Mouse (Mus musculus): Measurements from ENCODE around the gene Taf9. TPM values are rescaled to one million over a fixed set of nuclear protein-coding genes. Genes with fewer than 3 reads are reported as not detected.

Taf9 gene
- 1 to 10 TPM; 4.4 to 5.7 TPM for total RNA-seq (2021)
- long read RNA-seq, experiment 1, partial matches to known transcripts, result 0 of 1 reads
- long read RNA-seq, experiment 1, other reads (novel, unspliced or antisense), result 0 of 1 reads
- long read RNA-seq, experiment 2, partial matches to known transcripts, result 0 of 1 reads
- long read RNA-seq, experiment 2, other reads (novel, unspliced or antisense), result 0 of 1 reads

DNA sequence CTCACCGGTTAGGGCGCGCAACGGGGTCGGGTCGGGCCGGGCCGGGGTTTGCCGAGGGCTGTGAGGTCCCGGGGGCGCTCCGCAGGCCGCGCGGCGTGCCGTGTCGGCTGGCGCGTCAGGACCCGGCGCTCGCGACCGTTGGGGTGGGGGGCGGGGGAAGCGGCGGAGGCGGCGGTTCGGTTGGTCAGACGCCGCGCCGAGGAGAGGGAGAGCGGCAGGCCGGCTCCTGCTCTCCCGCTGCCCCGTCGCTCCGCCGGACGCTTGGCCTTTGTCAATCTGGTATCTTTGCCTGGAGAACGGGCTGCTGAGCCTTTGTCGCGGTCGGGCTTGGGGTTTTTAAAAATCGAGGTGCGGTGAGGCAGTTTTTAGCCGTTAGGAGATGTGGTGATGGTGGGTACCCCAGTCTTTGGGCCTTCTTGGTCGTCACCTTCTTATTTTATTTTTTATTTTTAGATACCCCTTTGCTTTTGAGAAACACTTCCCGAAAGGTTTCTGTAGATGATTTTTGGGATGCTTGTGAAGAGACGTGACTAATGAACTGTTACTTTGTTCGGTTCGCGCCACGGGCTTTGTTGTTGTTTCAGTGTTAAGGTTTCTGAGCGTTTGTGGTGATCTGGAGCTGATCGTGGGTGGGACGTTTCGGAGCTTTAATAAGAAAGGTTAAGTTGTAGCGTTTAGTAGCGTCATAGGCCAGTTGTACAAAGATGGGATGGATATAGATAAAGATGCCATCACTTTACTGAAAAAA, at the start of gene Taf9:
Gene Taf9 (plus strand): TSS at position 141 of the 748 bp plus-strand sequence.
- no peak for DNase-seq
- intact Hi-C loops (cut with DNase I), result loop anchor here (10.0 kb wide), 1 partner anchor 157 kb away; the partner anchor contains the start of gene Gtf2h2

DNA sequence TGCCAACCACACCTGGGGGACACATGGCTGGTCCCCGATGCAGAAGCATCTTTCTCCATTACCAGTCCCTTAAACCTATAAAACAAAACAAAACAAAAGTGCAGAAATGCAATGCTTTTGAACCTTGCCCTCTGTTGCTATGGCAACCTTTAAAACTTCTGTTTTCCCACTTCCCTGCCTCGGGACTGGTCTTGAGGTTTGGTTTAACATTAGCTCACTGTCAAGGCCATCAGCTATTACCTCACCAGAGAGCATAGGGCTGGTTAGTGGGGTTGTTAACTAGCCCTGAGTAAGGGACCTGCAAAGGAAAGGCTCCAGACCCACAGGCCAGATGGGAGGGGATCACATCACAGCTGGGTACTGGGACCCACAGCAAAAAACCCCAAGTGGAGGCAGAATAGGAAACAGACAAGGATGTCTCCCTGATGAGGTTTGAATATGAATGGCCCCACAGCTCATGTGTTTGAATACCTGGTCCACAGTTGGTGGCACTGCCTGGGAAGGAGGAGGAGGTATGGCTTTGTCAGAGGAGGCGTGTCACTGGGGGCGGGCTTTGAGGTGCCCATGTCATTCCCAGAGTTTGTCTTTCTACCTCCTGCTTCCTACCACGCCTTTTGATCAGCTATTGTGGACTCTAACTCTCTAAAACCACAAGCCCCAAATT, 49.0 kb upstream of the Taf9 start:
- DNase-seq, result no peak
- intact Hi-C loops (cut with DNase I), result no loop called here

DNA sequence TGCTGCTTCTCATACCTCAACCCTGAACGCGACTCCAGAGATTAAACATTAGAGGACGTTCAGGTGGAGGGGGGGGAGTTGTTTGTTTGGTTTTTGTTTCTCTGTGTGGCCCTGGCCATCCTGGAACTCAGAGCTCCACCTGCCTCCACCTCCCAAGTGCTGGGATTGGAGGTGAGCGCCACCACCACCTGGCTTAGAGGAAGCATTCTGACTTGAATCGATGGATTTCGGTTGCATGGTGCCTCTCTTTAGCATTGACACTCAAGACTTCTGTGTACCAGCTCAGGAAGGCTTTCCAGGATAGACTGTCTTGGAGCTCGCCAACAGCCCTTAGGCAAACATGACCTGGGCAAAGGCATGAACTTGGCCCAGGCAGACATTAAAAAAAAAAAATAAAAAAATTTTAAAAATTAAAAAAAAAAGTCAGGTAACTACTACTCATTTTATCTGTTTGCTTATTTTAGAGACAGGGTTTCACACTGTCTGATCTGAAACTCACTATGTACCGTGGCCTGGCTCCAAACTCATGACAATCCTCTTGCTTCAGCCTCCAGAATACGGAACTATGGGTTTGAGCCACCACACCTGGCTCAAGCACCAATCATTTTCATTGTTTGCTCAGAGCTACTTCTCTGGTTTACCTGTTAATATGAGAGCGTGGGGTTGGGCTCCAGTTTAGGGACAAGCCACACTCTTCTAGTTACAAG, 48.2 kb upstream of the Taf9 start:
- no peak for DNase-seq
- intact Hi-C loops (cut with DNase I), result no loop called here

DNA sequence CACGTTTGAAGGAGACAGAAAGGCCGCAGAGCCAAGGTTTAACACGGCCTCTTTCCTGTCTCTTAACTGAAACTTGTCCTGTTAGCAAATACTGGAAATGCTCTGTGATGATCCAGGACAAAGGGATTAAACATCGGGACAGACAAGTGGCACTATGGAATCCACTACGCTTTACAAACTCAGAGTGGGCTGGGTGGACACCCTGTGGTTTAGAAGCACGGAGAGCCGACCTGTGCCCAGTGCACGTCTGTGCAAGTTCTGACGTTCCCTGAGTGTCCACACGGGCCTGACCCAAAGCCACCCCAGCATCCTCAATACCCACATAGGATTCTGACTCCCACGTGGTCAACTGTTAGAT, 47.7 kb upstream of the Taf9 start:
- intact Hi-C loops (cut with DNase I), result no loop called here
- DNase-seq, result no peak

DNA sequence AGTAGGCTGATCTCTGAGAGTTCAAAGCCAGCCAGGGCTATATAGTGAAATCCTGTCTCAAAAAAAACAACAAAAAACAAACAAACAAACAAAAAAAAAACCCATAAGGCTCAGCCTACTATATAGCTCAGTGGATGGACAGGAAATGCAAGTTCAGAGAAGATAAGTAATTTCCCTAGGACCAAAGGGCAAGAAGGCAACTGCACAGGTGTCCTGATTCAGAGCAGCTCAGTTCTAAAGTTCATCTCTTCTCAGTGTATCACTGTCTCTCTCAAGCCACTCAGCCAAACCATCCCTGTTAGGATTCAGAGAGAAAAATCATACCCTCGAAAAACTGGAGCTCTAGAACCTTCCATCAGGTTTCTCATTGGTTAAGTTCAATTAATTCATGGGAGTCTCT, 45.5 kb upstream of the Taf9 start:
- no peak for DNase-seq
- intact Hi-C loops (cut with DNase I), result no loop called here

DNA sequence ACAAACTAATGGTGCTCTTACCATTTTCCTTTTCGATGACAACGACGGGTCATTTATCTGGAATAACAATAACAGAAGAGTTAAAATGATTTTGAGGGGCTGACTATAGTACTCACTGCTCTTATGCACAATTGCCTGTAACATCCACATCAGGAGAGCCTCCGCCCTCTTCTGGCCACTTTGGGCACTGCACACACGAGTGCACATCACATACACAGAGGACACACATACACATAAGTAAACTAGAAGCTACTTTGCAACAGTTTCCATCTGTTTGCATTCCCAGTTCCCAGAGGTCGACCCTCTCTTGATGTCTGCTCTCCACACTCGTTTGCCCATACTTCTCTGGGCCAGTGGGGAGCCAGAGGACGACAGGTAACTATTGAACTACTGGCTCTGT, 43.6 kb upstream of the Taf9 start:
- intact Hi-C loops (cut with DNase I), result no loop called here

DNA sequence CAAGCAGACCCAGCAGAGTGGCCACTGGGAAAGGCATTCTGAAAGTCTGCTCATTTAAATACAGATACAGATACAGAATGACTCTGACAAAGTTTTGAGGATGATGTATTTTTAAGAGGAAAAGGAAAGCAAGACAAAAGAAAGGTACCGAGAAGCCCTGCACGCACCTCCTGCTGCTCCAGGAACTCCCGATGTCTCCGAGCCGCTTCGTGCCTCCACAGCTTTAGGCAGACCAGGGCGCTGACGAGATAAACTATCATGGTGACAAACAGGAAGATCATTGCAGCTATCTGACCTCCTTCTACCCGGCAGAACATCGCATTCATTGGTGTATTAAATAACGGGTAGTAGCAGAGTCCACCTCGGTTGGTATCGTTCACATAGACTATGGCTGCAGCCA, 40.1 kb upstream of the Taf9 start:
- DNase-seq, result no peak
- intact Hi-C loops (cut with DNase I), result no loop called here

More for the DNA sequence above, 43.6 kb upstream of the Taf9 start:
- no peak for DNase-seq

DNA sequence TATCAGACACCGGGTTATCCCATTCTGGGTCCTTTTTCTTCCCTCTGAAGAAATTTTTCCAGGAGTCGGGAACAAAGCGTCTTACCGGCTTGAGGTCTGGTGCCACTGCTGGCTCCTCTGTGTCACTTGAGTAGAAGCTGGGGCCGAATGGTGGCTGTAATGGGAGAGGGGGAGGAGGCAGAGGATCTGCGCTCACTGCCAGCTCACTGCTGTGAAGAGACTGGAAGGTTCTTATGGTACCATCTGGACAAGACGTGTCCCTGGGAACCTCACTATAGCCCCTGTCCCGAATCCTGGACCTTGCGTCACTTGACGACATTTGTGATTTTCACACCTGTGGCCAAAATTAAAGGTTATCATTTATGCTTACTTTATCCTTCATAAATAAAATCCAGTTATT, 39.1 kb upstream of the Taf9 start:
- intact Hi-C loops (cut with DNase I), result no loop called here
- DNase-seq, result no peak

DNA sequence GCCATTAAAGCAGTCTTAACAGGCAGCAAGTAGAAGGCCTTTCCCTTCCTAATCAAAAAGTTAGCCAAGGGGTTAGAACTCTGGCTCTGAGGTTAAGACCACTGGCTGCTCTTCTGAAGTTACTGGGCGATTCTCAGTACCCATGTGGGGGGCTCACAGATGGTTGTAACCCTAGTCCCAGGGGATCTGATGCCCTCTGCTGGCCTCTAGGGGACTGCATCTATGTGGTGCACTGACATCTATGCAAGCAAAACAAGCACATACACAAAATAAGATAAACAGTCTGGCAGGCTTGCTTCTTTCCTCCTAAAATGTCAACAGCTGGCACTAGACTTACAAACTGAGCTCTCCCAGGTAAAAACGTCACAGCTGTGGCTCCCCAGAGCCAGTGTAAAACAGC, 38.5 kb upstream of the Taf9 start:
- intact Hi-C loops (cut with DNase I), result no loop called here
- DNase-seq, result no peak

DNA sequence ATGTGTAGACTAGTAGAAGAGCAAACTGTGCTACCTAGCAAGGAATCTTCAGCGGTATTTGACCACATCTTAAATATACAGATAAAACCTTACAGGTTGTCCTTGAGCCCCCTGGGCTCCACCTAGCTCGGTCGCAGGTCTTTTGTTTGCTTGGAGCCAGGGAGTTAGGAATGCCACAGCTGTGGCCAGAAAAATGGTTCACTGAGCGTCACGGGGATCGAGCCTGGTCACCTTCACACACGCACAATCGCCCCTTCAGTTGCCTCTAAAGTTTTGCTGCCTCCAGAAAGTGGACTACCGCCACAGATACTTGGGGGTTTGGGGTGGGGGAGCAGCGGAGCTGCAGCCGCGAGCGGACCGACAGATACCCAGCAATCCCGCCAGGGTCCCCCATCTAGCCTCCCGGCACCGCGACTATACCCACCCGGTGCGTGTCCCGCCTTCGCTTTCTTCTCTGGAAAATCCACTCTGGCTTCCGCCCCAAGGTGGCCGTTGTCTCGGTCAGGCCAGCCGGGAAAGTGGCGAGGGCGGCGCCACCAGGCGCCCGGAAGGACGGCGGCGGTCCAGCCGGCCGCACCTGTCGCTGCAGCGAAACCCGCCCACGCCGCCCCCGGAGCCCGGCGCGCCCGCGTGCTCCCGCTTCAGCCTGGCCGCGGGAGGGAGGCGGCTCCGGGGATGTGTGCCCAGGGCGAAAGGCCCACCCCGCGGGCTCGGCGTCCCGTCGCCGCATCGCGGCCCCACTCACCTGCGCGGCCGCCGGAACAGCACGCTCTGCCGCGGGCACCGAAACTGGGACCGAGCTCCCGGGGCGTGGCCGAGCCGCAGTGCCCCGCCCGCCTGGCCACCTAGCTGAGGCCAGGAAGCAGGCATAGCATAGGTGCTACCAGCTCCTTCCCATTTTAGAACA, 34.9 kb upstream of the Taf9 start, which contains the start of gene Marveld2:
Gene Marveld2 (minus strand): TSS at position 791 of the 907 bp plus-strand sequence.
- intact Hi-C loops (cut with DNase I), result no loop called here
- no peak for DNase-seq

DNA sequence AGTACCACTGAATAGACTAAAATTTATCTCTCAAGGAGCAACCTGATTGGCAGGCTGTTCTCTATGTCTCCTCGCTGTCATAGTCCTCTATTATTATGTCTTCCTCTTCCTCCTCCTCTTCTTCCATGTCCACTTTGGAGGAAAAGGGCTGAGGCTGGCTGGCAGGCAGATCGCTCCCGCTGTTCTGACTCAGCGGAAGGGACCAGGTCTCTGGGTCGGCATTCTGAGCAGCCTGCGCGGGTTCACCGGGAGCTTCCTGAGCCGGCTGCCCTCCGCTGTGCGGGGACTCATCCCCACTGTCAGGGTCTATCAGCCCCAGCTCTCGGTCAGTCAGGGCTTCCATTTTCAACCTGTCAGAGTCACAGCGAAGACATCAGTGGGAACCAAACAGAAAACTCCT, 33.8 kb upstream of the Taf9 start:
- DNase-seq, result no peak
- intact Hi-C loops (cut with DNase I), result no loop called here

DNA sequence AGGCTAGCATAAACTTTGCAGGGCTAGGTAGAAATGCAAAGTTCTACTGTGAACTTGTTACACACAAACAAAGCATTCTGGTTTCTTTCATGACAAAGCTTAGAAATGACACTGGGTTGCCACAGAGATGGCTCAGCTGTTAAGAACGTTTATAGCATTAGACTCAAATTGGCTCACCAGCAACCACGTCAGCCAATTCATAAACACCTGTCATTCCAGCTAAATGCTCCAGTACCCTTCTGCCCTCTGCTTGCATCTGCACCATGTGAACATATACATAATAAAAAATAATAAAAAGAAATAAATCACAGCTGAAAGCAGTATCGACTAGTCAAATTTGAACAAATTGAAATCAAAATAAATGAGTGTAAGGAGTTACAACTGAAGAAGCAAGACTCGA, 29.1 kb upstream of the Taf9 start:
- intact Hi-C loops (cut with DNase I), result loop anchor here (5.0 kb wide), 1 partner anchor 185 kb away; no protein-coding TSS in a partner anchor
- no peak for DNase-seq

DNA sequence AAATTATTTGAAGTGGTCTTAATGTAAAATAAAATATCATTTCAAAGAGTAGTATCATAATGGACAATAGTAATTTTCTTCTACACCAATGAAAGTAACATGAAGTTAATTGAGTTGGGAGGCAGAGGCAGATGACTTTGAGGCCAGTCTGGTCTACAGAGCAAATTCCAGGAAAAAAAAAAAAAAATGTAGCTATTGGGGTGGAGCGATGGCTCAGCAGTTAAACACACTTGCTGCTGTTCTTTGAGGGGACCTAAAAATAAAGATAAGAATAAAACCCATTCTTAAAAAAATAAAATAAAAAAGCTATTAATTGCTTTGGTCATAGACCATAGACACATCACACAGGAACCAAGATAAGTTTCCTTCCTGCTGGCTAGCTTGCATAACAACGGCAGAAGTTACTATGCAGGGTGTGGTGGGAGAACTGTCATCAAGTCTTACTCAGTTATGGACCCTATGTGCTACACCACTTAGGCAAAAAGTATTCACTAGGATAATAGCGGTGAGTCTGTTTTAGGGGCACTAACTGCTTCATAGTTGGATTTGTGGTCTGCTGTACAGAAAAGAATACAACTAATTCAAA, 17.2 kb upstream of the Taf9 start:
- intact Hi-C loops (cut with DNase I), result loop anchor here (10.0 kb wide), 1 partner anchor 579 kb away; no protein-coding TSS in a partner anchor
- DNase-seq, result no peak

DNA sequence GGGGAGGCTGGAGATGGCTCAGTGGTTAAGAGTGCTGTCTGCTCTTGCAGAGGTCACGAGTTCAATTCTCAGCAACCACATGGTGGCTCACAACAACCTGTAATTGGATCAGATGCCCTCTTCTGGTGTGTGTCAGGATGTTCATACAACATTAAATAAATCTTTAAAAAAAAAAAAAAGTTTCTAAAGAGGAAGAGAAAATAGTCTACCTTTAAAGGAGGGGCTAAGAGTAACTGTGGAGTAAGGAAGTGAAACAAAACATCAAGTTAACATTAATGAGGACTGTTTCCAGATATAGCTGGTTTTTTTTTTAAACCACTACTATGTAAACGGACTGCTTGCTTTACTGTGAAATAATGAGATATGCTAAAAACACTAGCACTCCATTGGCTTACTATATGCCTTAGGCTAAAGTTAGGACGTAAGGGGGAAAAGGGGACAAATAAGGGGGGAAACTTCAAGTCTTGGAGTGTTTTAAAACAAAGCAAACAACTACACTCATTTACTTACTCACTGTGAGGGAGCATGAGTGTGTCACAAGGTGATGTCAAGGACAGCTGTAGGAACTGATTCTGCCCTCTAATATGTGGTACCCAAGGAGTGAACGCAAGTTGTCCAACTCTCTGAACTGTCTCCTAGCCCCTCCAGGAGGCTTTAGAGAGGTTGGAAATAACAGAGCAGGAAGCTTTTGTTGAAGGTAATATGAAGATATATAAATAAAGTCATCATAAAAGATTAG, 8.7 kb upstream of the Taf9 start:
- intact Hi-C loops (cut with DNase I), result no loop called here
- no peak for DNase-seq

DNA sequence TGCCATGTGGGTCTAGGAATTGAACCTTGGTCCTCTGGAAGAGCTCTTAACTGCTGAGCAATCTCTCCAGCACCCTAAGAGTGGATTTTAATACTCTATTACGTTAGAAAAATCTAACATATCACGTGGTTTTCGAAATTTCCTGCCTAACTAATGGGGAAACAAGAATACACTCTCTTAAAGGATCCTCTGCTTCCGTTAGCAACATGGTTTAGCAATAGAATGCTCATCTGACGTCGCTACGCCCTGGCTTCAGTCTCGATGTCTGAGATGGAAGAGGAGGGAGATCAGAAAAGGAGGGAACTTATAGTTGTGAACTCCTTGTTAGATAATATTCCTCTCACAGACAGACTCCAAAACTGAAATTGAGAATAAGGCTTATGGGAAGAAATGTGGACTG, 3.2 kb upstream of the Taf9 start:
- intact Hi-C loops (cut with DNase I), result no loop called here
- no peak for DNase-seq

DNA sequence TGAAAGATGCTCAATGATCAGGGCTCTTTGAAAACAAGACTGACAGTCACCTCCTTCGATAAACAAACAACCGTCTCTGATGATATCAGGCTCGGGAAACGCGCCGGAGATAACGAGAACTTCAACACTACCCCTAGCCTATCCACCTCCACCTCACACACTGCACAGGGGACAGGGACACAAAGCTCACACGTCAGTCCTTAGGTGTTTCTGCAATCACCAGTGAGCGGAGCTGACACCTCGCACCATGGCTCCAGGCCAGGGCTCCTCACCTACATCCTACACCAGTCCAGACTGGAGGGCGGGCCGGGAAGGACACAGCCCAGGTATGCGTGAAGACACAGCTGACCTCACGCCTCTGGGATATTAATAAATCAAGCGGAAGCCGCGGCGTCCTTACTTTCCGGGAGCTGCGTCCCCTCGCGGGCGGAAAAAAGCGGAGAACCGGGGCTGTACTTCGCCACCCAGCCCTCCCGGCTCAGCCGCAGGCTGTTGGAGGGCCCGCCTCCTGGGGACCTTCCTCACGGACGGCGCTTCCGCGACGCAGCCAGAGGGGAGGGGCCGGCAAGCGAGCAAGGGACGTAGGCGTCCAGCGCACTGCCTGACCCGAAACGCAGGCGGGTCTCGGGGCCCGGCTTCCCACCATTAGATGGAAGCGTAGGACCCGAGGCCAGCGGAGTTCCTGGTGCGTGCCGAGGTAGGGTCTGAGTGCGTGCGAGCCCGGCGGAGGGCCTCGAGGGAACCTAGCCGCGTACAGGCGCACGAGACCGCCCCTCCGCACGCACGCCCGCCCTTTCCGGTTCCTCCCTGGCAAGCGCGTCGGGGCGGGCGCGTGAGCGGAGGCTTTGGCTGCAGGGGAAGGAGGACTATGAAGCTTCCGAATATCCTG, 585 bp upstream of the Taf9 start, which contains the start of the genes Ak6 and Rad17:
Gene Ak6 (plus strand): TSS at position 430 of the 889 bp plus-strand sequence.
Gene Rad17 (minus strand): TSS at position 502 of the 889 bp plus-strand sequence.
- DNase-seq, result peak; percentile 91 to 96
- intact Hi-C loops (cut with DNase I), result loop anchor here (10.0 kb wide), 1 partner anchor 156 kb away; the partner anchor contains the start of gene Gtf2h2

DNA sequence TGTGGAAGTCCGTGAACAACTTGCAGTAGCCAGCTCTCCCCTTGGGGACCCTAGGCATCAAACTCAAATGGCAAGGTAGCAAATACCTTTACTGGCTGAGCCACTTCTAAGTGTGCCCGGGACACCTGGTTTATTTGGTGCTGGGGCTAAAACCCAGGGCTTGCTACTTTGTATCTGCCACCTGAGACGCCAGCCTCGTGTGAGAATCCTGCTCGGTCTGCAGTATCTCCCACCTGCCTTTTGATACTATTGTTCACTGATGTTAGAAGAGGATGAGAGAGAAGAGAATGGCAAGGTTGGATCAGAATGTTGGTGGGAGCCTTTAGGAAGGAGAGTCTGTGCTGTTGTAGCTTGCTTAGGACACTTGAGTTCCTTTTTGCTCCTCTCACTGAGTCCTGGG, 6.7 kb downstream of the Taf9 start:
- intact Hi-C loops (cut with DNase I), result loop anchor here (10.0 kb wide), 1 partner anchor 163 kb away; the partner anchor contains the start of gene Gtf2h2
- DNase-seq, result no peak

All from gastrocnemius, postnatal 36 days (tissue).